Mouse (Mus musculus) heart, adult 2 months (tissue): Measurements from ENCODE around the gene E330021D16Rik. TPM values are rescaled to one million over a fixed set of nuclear protein-coding genes. Genes with fewer than 3 reads are reported as not detected.

ENCODE experiments used
- DNase-seq, 2 experiments: peaks; one replicate each; pipeline ENCODE4 v3.0.0; 2021
- H3K27ac ChIP-seq: fragments of 200-600 bp; 2 replicates; pipeline ENCODE4 v1.8.1; 2022
- H3K27me3 ChIP-seq: fragments of 200-500 bp; 2 replicates; pipeline ENCODE4 v1.6.1; 2012; ENCODE audit warnings: mild to moderate bottlenecking, low read length, inconsistent platforms, mixed read lengths; ENCODE audit not compliant: control insufficient read depth, insufficient read depth
- H3K36me3 ChIP-seq: fragments of 200-500 bp; 2 replicates; pipeline ENCODE4 v1.6.1; 2012; ENCODE audit warnings: low read length, inconsistent platforms; ENCODE audit not compliant: control insufficient read depth, insufficient read depth
- H3K4me1 ChIP-seq: fragments of 200-500 bp; 2 replicates; pipeline ENCODE4 v1.6.1; 2011; ENCODE audit warnings: low read length; ENCODE audit not compliant: control insufficient read depth, insufficient read depth
- H3K4me3 ChIP-seq: fragments of 200-600 bp; 2 replicates; pipeline ENCODE4 v1.8.1; 2022
- H3K79me2 ChIP-seq: fragments of 200-500 bp; replicated peaks from 2 replicates; pipeline ENCODE4 v1.6.1; 2012; ENCODE audit warnings: mild to moderate bottlenecking, inconsistent platforms, low read length, moderate library complexity, mixed read lengths; ENCODE audit not compliant: control insufficient read depth, insufficient read depth
- H3K9ac ChIP-seq: fragments of 200-500 bp; 2 replicates; pipeline ENCODE4 v1.6.1; 2012; ENCODE audit warnings: low read depth, mild to moderate bottlenecking, control low read depth, inconsistent platforms, low read length, mixed read lengths
- CTCF ChIP-seq: fragments of 200-600 bp; IDR thresholded peaks from 2 replicates; pipeline ENCODE4 v1.8.1; 2022; ENCODE audit warnings: antibody characterized with exemption, mild to moderate bottlenecking, moderate library complexity
- EP300 ChIP-seq: fragments of 200-500 bp; IDR thresholded peaks from 2 replicates; pipeline ENCODE4 v1.6.1; 2011; ENCODE audit warnings: low read depth, low read length, control low read depth; ENCODE audit not compliant: insufficient read depth
- POLR2A ChIP-seq: fragments of 200-500 bp; IDR thresholded peaks from 2 replicates; pipeline ENCODE4 v1.6.1; 2011; ENCODE audit warnings: mild to moderate bottlenecking, low read depth, low read length, control low read depth; ENCODE audit not compliant: insufficient read depth
- WGBS: fragments of 180-500 bp; shearing (Covaris S2); methylation state at CpG from one replicate; pipeline ENCODE4 v1.1.7; 2018; 5-methylcytosine and 5-hydroxymethylcytosine counted together
- intact Hi-C: fragments of 180-260 bp; cut with DNase I; formaldehyde crosslinking; loops from one replicate; pipeline ENCODE4 v1.15.1; 2025
- polyA plus RNA-seq: library from polyadenylated mRNA; depleted of rRNA; stranded (reverse); fragments of >200 nt; gene quantifications from 2 replicates; pipeline ENCODE4 v1.2.3, GENCODE M21; 2012
- total RNA-seq, 2 experiments: library from RNA; stranded (reverse); gene quantifications; 2 replicates each; pipeline ENCODE4 v1.2.3; 2021

E330021D16Rik gene
- total and polyA plus RNA-seq, 3 experiments, result not detected

GRCm38 (mm10) chr6:136396860-136397259, 18.5 kb downstream of the E330021D16Rik start:
- intact Hi-C loops, result no loop called here
- no peak for DNase-seq
- TF ChIP-seq POLR2A (no peak), EP300 (no peak), CTCF (no peak)
- Histone ChIP-seq H3K79me2 (no peaks in the 10 kb centered on the region), H3K27me3 (no peaks in the 10 kb centered on the region), H3K4me3 (no peak overlapping the region), H3K9ac (no peak overlapping the region), H3K36me3 (no peaks in the 10 kb centered on the region), H3K4me1 (no peaks in the 10 kb centered on the region), H3K27ac (no peak overlapping the region)
- WGBS, result 90% methylated on average over 9 of the region's 9 CpGs

GRCm38 (mm10) chr6:136390262-136390661, 25.1 kb downstream of the E330021D16Rik start:
- TF ChIP-seq CTCF (no peak), EP300 (no peak), POLR2A (no peak)
- intact Hi-C loops, result no loop called here
- Histone ChIP-seq H3K27me3 (no peaks in the 10 kb centered on the region), H3K4me3 (no peak overlapping the region), H3K36me3 (no peaks in the 10 kb centered on the region), H3K27ac (no peak overlapping the region), H3K4me1 (no peaks in the 10 kb centered on the region), H3K79me2 (no peaks in the 10 kb centered on the region), H3K9ac (no peak overlapping the region)
- 65% methylated on average over 9 of the region's 9 CpGs for WGBS
- no peak for DNase-seq

DNA sequence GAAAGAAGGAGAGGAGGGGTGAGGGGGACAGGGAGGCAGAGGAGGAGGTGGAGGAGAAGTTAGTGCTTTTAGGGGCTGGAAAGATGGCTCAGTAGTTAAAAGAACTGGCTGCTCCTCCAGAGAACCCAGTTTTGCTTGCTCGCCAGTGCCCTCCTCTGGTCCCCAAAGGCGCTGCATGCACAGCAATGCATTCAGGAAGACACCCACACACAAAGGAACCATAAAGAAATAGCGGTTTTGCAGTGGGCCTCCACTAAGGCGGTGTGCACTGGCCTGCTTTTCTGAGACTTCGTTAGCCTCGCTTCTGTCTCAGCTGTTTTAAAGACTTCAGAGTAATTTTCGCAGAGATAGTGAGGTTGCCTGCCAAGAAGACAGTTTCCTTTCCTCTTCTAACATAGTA, 30.1 kb downstream of the E330021D16Rik start:
- no peaks in the 10 kb centered on the region for H3K79me2 ChIP-seq
- no peak overlapping the region for H3K9ac ChIP-seq
- no peaks in the 10 kb centered on the region for H3K27me3 ChIP-seq
- H3K27ac ChIP-seq, result no peak overlapping the region
- TF ChIP-seq CTCF, result peak; percentile 26; the same call in 1 of the 2 replicates
- TF ChIP-seq EP300, result no peak
- no peak for DNase-seq
- intact Hi-C loops, result no loop called here
- H3K4me1 ChIP-seq, result no peaks in the 10 kb centered on the region
- 70% methylated on average over 7 of the region's 7 CpGs for WGBS
- H3K4me3 ChIP-seq, result no peak overlapping the region
- no peaks in the 10 kb centered on the region for H3K36me3 ChIP-seq

DNA sequence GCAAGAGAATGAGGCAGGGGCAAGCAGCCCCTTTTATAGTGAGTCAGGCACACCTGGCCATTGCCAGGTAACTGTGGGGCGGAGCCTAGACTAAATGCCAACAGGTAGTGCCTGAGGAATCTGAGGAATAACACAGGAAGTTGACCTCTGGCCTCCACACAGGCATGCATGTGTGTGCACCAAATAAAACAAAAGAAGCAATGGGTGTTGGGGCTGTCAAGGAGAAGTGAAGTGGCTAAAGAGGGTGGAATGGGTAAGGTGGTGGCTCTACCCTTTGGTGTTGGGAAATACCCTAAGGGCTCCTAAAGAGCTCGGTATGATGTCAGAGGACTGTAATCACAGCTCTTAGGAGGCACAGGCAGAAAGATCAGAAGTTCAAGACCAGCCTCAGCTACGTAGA, 32.2 kb downstream of the E330021D16Rik start:
- no peak overlapping the region for H3K4me3 ChIP-seq
- no peak overlapping the region for H3K9ac ChIP-seq
- no peaks in the 10 kb centered on the region for H3K4me1 ChIP-seq
- intact Hi-C loops, result no loop called here
- H3K79me2 ChIP-seq, result no peaks in the 10 kb centered on the region
- no peak for TF ChIP-seq EP300
- no peak for TF ChIP-seq CTCF
- no peak for TF ChIP-seq POLR2A
- no peak for DNase-seq
- no peaks in the 10 kb centered on the region for H3K27me3 ChIP-seq
- 87% methylated on average over 3 of the region's 3 CpGs for WGBS
- H3K36me3 ChIP-seq, result no peaks in the 10 kb centered on the region
- no peak overlapping the region for H3K27ac ChIP-seq

GRCm38 (mm10) chr6:136376097-136376496, 39.3 kb downstream of the E330021D16Rik start:
- Histone ChIP-seq H3K9ac (no peak overlapping the region), H3K79me2 (no peaks in the 10 kb centered on the region), H3K27me3 (no peaks in the 10 kb centered on the region), H3K36me3 (no peaks in the 10 kb centered on the region), H3K4me3 (no peak overlapping the region), H3K27ac (no peak overlapping the region), H3K4me1 (no peaks in the 10 kb centered on the region)
- no peak for DNase-seq
- intact Hi-C loops, result no loop called here
- TF ChIP-seq EP300 (no peak), CTCF (no peak), POLR2A (no peak)

DNA sequence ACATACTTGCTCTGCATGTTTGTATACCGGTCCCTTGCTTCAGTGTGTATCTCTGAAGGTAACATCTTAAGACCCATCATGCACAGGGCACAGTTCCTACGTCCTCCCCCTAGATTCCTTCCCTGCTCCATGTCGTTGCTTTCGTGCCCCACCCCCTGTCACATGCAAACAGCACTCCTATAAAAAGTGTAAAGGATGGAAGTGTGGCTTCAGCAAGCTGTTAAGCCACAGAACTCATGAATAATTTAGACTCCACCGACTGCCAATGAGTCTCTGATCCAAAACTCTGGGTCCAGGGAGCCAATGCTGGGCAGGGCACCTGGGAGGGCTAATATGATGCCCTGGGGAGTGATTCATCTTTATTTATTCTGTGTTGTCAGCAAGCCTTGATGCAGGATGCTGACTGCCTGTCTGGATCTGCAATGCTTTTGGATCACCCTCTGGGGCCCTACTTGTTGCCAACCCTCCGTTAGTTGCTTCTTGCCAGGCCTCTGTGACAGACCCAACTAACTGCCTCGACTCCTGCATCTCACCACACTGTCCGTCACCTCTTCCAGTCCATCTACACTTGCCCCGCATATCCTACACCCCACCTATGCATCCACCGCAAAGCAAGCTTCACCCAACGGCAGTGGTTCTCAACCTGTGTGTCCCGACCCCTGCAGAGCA, 50.8 kb downstream of the E330021D16Rik start:
- WGBS, result 74% methylated on average over 12 of the region's 12 CpGs
- intact Hi-C loops, result no loop called here
- TF ChIP-seq EP300, result no peak
- no peak for TF ChIP-seq POLR2A
- TF ChIP-seq CTCF, result no peak

More for the DNA sequence above, 50.8 kb downstream of the E330021D16Rik start:
- Histone ChIP-seq H3K27me3 (no peaks in the 10 kb centered on the region), H3K9ac (no peak overlapping the region), H3K27ac (no peak overlapping the region), H3K4me1 (no peaks in the 10 kb centered on the region; the same call in 1 of the 2 replicates), H3K4me3 (no peak overlapping the region), H3K79me2 (no peaks in the 10 kb centered on the region), H3K36me3 (no peaks in the 10 kb centered on the region)
- DNase-seq, result no peak
